Mouse (Mus musculus) frontal cortex, adult (tissue): ENCODE measurements around the gene Lyrm7.
A peak's percentile ranks its signal among the peaks of the same experiment; 100 is the strongest.
"Not testable (repeated sequence)": the region's sequence is repeated elsewhere in the genome, so short reads cannot be mapped to it uniquely, and the experiment has no call there.

Source experiments
- ATAC-seq: cut with Nextera tagmentation; 2 replicates; pipeline ENCODE4 v1.9.2; 2017; ENCODE audit warnings: mild to moderate bottlenecking, moderate library complexity, mixed read lengths; ENCODE audit not compliant: low TSS enrichment

Lyrm7 gene

GRCm38 (mm10) chr11:54860256-54861038, at the start of gene Lyrm7:
Gene Lyrm7, minus strand, starts transcription at chr11:54860916.
- peak; percentile 97 for ATAC-seq

- ATAC-seq: no peak
Observed at GRCm38 (mm10) chr11:54910081-54910665, 49.5 kb upstream of the Lyrm7 start.

GRCm38 (mm10) chr11:54909273-54909672, 48.6 kb upstream of the Lyrm7 start:
- ATAC-seq: no peak

- no peak for ATAC-seq
Observed at GRCm38 (mm10) chr11:54907259-54907658, 46.5 kb upstream of the Lyrm7 start.

GRCm38 (mm10) chr11:54906466-54906865, 45.8 kb upstream of the Lyrm7 start:
- ATAC-seq: no peak

GRCm38 (mm10) chr11:54905931-54906330, 45.2 kb upstream of the Lyrm7 start:
- no peak for ATAC-seq

- no peak for ATAC-seq
Observed at GRCm38 (mm10) chr11:54905086-54905485, 44.4 kb upstream of the Lyrm7 start.

- ATAC-seq: no peak
Observed at GRCm38 (mm10) chr11:54903940-54904706, 43.4 kb upstream of the Lyrm7 start.

- ATAC-seq: no peak
Observed at GRCm38 (mm10) chr11:54903339-54903738, 42.6 kb upstream of the Lyrm7 start.

- ATAC-seq: peak; percentile 87
Observed at GRCm38 (mm10) chr11:54902333-54903323, 41.9 kb upstream of the Lyrm7 start, which contains the start of gene Gpx3. Gene Gpx3, plus strand, starts transcription at chr11:54902453.

GRCm38 (mm10) chr11:54899657-54900056, 38.9 kb upstream of the Lyrm7 start:
- ATAC-seq: no peak

- ATAC-seq: no peak
Observed at GRCm38 (mm10) chr11:54897470-54897869, 36.8 kb upstream of the Lyrm7 start.

GRCm38 (mm10) chr11:54896646-54897045, 35.9 kb upstream of the Lyrm7 start:
- ATAC-seq: not testable (repeated sequence)

- ATAC-seq: no peak
Observed at GRCm38 (mm10) chr11:54894589-54894988, 33.9 kb upstream of the Lyrm7 start.

- ATAC-seq: no peak
Observed at GRCm38 (mm10) chr11:54892091-54892490, 31.4 kb upstream of the Lyrm7 start.

- ATAC-seq: no peak
Observed at GRCm38 (mm10) chr11:54891341-54891740, 30.6 kb upstream of the Lyrm7 start.

- no peak for ATAC-seq
Observed at GRCm38 (mm10) chr11:54887927-54888326, 27.2 kb upstream of the Lyrm7 start.

GRCm38 (mm10) chr11:54885406-54885805, 24.7 kb upstream of the Lyrm7 start:
- no peak for ATAC-seq

GRCm38 (mm10) chr11:54884937-54885336, 24.2 kb upstream of the Lyrm7 start:
- ATAC-seq: no peak

- no peak for ATAC-seq
Observed at GRCm38 (mm10) chr11:54884197-54884828, 23.6 kb upstream of the Lyrm7 start.

GRCm38 (mm10) chr11:54882671-54883070, 22.0 kb upstream of the Lyrm7 start:
- no peak for ATAC-seq
